Mouse (Mus musculus) embryo, embryonic 10 days (tissue): ENCODE data around the gene Aff2.

Experiments used
- DNase-seq: peaks from one replicate; pipeline ENCODE4 v3.0.0-alpha.2; 2015; ENCODE audit warnings: low spot score

Aff2 gene

DNA sequence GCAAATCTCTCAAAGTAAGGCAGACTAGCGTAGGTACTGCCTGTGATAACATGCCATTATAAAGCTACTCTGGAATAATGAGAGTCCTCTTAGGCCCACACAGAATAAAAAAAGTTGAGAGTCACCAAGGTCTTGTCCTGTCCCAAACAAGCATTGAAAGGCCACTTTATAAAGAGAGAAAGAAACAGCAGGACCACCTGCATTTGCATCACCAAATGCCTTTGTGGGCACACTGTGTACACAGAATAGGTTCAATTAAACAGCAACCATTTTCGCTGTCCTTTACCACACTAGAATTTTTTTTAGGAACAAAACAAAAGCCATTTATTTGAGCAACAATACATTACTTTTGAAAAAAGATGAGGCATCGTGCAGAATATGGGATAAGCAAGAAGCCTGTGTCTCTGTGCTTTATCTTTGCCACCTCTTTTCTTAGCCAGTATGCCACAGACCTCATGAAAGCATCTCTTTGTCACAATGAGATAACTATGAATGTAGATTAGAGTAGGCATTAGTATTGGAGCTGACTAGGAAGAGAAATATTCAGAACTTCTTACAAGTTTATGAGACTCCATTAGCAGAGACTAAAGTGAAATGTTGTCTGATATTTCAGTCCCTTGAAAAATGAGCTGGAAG is 385.0 kb downstream of the Aff2 start:
- no peak for DNase-seq

DNA sequence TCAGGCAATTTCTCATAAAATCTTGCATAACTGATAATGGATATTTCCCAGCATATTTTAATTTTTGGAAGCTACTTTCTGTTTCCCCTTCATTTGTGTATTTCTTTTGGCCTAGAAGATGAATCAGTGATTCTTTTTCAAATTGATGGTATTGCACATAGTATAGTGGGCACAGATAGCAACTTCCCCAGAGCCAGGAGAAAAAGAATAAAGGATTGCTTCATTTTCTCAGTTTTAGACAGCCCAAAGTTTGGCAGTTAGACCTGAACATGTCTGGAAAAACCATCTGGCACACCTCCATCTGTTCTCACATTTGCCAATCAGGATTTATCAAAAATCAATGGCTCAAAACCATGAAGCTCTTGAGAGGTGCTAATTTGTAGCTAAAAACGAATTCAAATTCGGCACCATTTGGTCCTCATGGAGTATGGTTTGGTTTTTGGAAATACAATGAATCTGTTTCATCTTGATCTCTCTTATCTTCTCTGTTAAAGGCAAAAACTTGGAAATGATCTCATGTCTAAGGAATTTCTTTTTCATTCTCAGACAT is 441.9 kb downstream of the Aff2 start:
- no peak for DNase-seq

DNA sequence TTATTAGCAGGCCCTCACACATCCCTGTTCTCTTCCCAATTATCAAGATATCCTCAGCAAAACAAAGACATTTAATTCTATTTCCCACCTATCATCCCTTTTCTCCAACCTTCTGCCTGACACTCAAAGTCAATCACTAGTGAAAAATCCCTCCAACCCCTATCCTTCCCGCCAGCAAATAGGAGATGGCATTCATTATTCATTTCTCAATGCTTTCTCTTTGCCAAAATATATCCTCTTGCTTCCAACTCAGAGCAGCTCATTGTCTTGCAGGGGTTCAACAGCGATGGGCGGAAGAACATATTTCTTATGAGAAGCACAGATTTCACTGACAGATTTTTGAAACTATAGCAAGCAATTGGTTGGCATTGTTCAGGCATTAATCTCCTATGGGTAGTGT is 442.4 kb downstream of the Aff2 start:
- DNase-seq = no peak

DNA sequence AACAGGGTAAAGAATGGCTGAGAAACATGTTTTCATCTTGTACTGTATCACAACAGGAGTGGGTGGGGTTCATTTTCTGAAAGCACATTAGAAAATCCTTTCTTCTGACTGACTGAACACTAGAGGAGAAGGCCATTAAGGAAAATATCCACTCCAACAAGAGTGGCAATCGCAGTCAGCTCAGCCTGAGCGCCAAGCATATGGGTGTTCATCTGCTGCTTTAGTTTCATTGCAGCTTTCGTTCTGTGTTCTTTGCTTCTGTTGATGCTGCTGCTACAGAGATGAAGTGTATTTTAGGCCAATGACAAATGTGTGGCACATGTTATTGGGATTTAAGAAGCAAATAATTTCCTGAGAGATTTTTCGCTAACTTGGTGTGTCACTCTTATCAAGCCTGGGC is 451.7 kb downstream of the Aff2 start:
- DNase-seq = no peak

DNA sequence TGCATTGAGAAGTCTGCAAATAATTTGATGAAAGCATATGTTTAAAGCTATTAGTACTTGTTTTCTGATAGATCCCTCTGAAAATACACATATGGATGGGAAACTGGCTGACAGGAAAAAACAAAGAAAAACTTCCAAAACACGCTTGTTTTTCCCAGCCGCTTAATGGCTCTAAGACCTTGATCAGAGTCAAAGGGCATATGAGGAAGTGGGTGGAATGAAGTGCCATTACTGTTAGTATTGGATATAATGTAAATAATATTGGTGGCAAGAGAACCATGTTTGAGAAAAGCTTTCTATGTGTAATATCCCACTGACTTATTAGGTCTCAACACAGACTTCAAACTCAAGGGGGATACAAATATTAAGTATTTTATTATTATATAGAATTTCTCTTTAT is 455.0 kb downstream of the Aff2 start:
- no peak for DNase-seq

DNA sequence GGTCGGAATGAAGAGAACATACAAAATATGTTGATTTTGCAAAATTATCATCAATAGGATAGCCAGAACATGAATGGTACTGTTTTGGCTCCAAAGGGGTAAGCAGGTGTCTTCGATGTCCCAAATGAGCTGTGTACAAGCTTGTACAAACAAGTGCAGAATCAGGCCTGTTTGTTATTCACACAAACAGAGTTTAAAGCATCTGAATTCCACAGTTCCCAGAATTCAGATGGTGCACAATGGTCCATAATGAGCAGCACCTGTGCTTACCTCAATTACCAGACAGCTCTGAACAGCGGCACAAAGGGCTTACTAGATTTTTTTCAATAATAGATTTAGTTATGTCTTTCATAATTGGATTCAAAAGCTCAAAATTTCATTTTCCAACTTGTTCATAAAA is 457.6 kb downstream of the Aff2 start:
- DNase-seq = no peak

DNA sequence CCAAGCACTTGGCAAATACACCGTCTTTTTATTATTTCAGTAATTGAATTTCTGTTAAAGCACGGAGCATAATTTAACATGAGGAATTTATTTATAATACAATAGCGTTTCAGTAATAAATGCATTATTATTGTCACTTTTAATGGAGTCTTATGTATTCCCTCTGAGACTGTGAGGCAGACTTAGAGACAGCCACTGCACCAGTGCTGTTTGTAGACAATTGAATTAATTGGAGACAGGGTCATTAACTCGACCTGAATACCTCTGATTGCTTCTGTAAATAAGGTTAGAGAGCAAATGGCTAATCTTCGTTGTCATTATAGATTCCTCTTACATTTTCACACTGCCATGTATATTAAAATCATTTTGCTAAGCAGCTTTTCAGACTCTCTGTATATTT is 458.1 kb downstream of the Aff2 start:
- DNase-seq = no peak

DNA sequence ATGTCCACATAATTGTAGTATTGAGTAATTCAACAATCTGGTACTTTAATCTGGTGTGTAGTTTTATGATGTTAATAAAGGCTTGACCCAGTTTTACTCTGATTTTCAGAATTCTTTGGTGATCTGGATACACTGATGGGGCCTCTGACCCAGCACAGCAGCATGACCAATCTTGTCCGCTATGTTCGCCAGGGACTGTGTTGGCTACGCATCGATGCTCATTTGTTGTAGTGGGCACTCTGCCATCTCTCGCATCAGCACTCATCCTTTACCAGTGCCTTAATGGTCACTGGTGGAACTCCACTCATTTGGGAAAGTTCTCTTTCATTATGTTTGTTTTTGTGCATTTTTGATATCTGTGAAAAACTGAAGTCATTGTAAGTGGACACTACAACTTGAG is 507.5 kb downstream of the Aff2 start:
- DNase-seq = no peak

DNA sequence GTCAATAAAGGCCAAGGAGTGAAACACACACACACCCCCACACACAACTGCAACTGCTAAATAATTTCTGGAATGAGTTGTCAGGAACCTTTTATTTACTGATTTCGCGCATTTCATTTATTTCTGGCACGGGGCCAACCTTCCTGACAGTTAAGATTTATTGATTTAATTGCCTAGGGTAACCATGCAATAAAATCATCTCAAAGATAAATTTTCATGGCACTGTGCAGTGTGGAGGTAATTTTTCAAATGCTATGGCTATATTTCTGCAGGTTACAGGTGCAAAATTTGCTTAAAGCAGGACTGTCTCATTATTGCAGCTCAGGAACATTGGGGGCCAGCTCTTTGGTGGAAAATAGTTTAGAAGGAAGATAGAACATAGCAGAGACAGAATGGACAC is 531.6 kb downstream of the Aff2 start:
- DNase-seq = no peak
